Mouse (Mus musculus): ENCODE measurements around the gene Hist1h2af. TPM values are rescaled to one million over a fixed set of nuclear protein-coding genes. Genes with fewer than 3 reads are reported as not detected.
A peak's percentile ranks its signal among the peaks of the same experiment; 100 is the strongest.
"Not testable (repeated sequence)": the region's sequence is repeated elsewhere in the genome, so short reads cannot be mapped to it uniquely, and the experiment has no call there.

The Hist1h2af gene
- total RNA-seq, 2 experiments from 2014 or later = 329 to 395 TPM

GRCm38 (mm10) chr13:23534368-23535131 lies 844 bp downstream of the Hist1h2af start:
- no peak for DNase-seq (ENCODE audit: low spot score in 2 of 2)

GRCm38 (mm10) chr13:23535137-23536075 lies 1.7 kb downstream of the Hist1h2af start, which contains the start of gene Hist1h3g:
Hist1h3g (plus strand) TSS chr13:23535422.
- peak; percentile 37 to 78 for DNase-seq (ENCODE audit: low spot score in 2 of 2)

GRCm38 (mm10) chr13:23536076-23536822 lies 2.5 kb downstream of the Hist1h2af start:
- no peak for DNase-seq (ENCODE audit: low spot score in 2 of 2)

- DNase-seq (ENCODE audit: low spot score in 2 of 2) = no peak
Measured at GRCm38 (mm10) chr13:23537006-23537710, 3.5 kb downstream of the Hist1h2af start.

- DNase-seq (ENCODE audit: low spot score in 2 of 2) = no peak
Measured at GRCm38 (mm10) chr13:23538249-23538648, 4.5 kb downstream of the Hist1h2af start.

- DNase-seq (ENCODE audit: low spot score in 2 of 2) = not testable (repeated sequence)
Measured at GRCm38 (mm10) chr13:23539821-23540220, 6.1 kb downstream of the Hist1h2af start.

- no peak for DNase-seq (ENCODE audit: low spot score in 2 of 2)
Measured at GRCm38 (mm10) chr13:23541497-23541896, 7.8 kb downstream of the Hist1h2af start.

- DNase-seq (ENCODE audit: low spot score in 2 of 2) = not testable (repeated sequence)
Measured at GRCm38 (mm10) chr13:23542225-23542980, 8.7 kb downstream of the Hist1h2af start.

GRCm38 (mm10) chr13:23542999-23543607 lies 9.4 kb downstream of the Hist1h2af start, which contains the start of gene Hist1h2bh:
Hist1h2bh (minus strand) TSS chr13:23543392.
- peak in 1 of 2 experiments; percentile 34 for DNase-seq (ENCODE audit: low spot score in 2 of 2)

GRCm38 (mm10) chr13:23543965-23544786 lies 10.5 kb downstream of the Hist1h2af start, which contains the start of gene Hist1h3f:
Hist1h3f (plus strand) TSS chr13:23544052.
- peak in 1 of 2 experiments; percentile 63 for DNase-seq (ENCODE audit: low spot score in 2 of 2)

- not testable (repeated sequence) for DNase-seq (ENCODE audit: low spot score in 2 of 2)
Measured at GRCm38 (mm10) chr13:23544787-23545120, 11.0 kb downstream of the Hist1h2af start.

- DNase-seq (ENCODE audit: low spot score in 2 of 2) = no peak
Measured at GRCm38 (mm10) chr13:23546694-23547093, 13.0 kb downstream of the Hist1h2af start.

GRCm38 (mm10) chr13:23550761-23551145 lies 17.0 kb downstream of the Hist1h2af start:
- no peak for DNase-seq (ENCODE audit: low spot score in 2 of 2)

GRCm38 (mm10) chr13:23551146-23551834 lies 17.6 kb downstream of the Hist1h2af start, which contains the start of gene Hist1h4f:
Hist1h4f (minus strand) TSS chr13:23551648.
- DNase-seq (ENCODE audit: low spot score in 2 of 2) = peak; percentile 46 to 82

GRCm38 (mm10) chr13:23551931-23552914 lies 18.5 kb downstream of the Hist1h2af start:
- DNase-seq (ENCODE audit: low spot score in 2 of 2) = no peak

GRCm38 (mm10) chr13:23552962-23553361 lies 19.3 kb downstream of the Hist1h2af start, which contains the start of gene Hist1h1d:
Hist1h1d (plus strand) TSS chr13:23553262.
- no peak for DNase-seq (ENCODE audit: low spot score in 2 of 2)
